Mouse (Mus musculus): Measurements from ENCODE around the gene Cds2.
"Not testable (repeated sequence)": the region's sequence is repeated elsewhere in the genome, so short reads cannot be mapped to it uniquely, and the experiment has no call there.

Gene Cds2

GRCm38 (mm10) chr2:132262879-132263398 lies at the start of gene Cds2:
Gene Cds2, plus strand, starts transcription at chr2:132263148.
- DNase-seq (ENCODE audit: low spot score in 2 of 2) = peak; percentile 98 to 99

- DNase-seq (ENCODE audit: low spot score in 2 of 2) = peak; percentile 32 to 47
Observed at GRCm38 (mm10) chr2:132221611-132222073, 41.3 kb upstream of the Cds2 start.

- DNase-seq (ENCODE audit: low spot score in 2 of 2) = no peak
Observed at GRCm38 (mm10) chr2:132224359-132224758, 38.6 kb upstream of the Cds2 start.

- DNase-seq (ENCODE audit: low spot score in 2 of 2) = no peak
Observed at GRCm38 (mm10) chr2:132232413-132232945, 30.5 kb upstream of the Cds2 start.

- DNase-seq (ENCODE audit: low spot score in 2 of 2) = no peak
Observed at GRCm38 (mm10) chr2:132233985-132234765, 28.8 kb upstream of the Cds2 start.

- DNase-seq (ENCODE audit: low spot score in 2 of 2) = no peak
Observed at GRCm38 (mm10) chr2:132235291-132235690, 27.7 kb upstream of the Cds2 start.

GRCm38 (mm10) chr2:132235975-132236374 lies 27.0 kb upstream of the Cds2 start:
- DNase-seq (ENCODE audit: low spot score in 2 of 2) = no peak

- not testable (repeated sequence) for DNase-seq (ENCODE audit: low spot score in 2 of 2)
Observed at GRCm38 (mm10) chr2:132239434-132239833, 23.5 kb upstream of the Cds2 start.

- DNase-seq (ENCODE audit: low spot score in 2 of 2) = peak; percentile 65 to 82
Observed at GRCm38 (mm10) chr2:132240457-132240856, 22.5 kb upstream of the Cds2 start.

GRCm38 (mm10) chr2:132243370-132243769 lies 19.6 kb upstream of the Cds2 start:
- DNase-seq (ENCODE audit: low spot score in 2 of 2) = no peak

- DNase-seq (ENCODE audit: low spot score in 2 of 2) = peak; percentile 97
Observed at GRCm38 (mm10) chr2:132247539-132248313, 15.2 kb upstream of the Cds2 start, which contains the start of gene Tmem230. Gene Tmem230, minus strand, starts transcription at chr2:132247807.

GRCm38 (mm10) chr2:132251911-132252310 lies 11.0 kb upstream of the Cds2 start:
- DNase-seq (ENCODE audit: low spot score in 2 of 2) = no peak

GRCm38 (mm10) chr2:132252542-132253528 lies 10.1 kb upstream of the Cds2 start, which contains the start of gene Pcna:
Gene Pcna, minus strand, starts transcription at chr2:132253314.
- peak; percentile 98 for DNase-seq (ENCODE audit: low spot score in 2 of 2)

- no peak for DNase-seq (ENCODE audit: low spot score in 2 of 2)
Observed at GRCm38 (mm10) chr2:132253603-132254002, 9.3 kb upstream of the Cds2 start.

- no peak for DNase-seq (ENCODE audit: low spot score in 2 of 2)
Observed at GRCm38 (mm10) chr2:132257350-132258068, 5.4 kb upstream of the Cds2 start.

- no peak for DNase-seq (ENCODE audit: low spot score in 2 of 2)
Observed at GRCm38 (mm10) chr2:132260601-132261000, 2.3 kb upstream of the Cds2 start.

- no peak for DNase-seq (ENCODE audit: low spot score in 2 of 2)
Observed at GRCm38 (mm10) chr2:132262175-132262574, 773 bp upstream of the Cds2 start.

- peak; percentile 39 to 55 for DNase-seq (ENCODE audit: low spot score in 2 of 2)
Observed at GRCm38 (mm10) chr2:132263421-132264265, 695 bp downstream of the Cds2 start.

- peak in 1 of 2 experiments; percentile 29 for DNase-seq (ENCODE audit: low spot score in 2 of 2)
Observed at GRCm38 (mm10) chr2:132264266-132264710, 1.3 kb downstream of the Cds2 start.

Data from right cerebral cortex, postnatal 10 days (tissue).